Mouse (Mus musculus) kidney, postnatal 14 days (tissue): ENCODE results near the gene Olfr761.
"Not testable (repeated sequence)": the region's sequence is repeated elsewhere in the genome, so short reads cannot be mapped to it uniquely, and the experiment has no call there.

Source experiments
- DNase-seq: peaks from one replicate; pipeline ENCODE4 v3.0.0; 2022; ENCODE audit warnings: mixed read lengths

Olfr761 gene

DNA sequence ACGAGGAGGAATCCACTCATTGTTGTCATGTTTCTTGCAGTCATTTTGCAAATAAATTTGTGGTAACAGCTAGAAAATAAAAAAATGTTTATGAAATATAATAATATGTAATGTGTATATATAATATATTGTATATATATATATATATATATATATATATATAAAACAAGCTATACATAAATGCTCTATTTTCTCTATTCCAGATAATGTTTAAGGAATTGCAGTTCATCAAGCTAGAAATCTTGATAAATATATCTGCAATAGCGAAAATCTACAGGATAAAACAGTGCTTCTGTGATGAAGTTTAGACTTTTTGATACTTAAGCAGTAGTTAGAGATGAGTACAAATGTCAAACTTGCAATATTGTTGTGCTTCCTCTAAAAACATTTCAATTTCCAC is at the start of gene Olfr761:
Gene Olfr761 (minus strand): TSS at position 101 of the 400 bp plus-strand sequence.
- no peak for DNase-seq

DNA sequence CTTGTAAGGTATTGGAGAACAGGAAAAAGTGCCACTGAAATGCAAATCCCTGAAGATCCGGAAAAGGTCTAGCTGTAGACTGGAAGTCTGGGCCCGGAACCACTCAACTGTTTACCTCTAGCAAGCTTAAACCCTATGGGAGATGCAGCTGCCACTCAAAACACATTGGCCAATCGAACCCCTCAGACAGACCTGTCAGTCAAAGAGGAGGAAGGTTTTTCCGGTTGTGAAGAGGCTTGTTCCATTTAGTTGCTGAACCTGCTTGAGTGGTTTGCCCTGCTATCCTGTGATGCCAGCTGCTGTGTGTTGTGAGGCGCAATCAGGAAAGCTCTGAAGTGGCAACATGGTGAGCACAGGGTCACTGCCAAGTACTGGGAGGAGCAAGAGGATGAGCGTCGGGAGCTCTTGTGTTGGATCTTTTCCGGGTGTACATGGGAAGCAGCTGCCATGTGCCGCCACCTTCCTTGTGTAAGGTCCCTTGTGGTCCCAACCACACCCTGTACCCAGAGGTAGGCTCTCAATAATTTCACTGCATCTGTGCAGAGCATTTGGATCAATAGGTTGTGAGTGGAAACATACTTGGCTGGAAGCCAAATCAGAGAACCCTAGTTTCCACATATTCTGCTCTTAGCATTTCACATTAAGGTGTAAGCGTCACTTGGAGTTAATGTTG is 42.9 kb upstream of the Olfr761 start:
- no peak for DNase-seq

DNA sequence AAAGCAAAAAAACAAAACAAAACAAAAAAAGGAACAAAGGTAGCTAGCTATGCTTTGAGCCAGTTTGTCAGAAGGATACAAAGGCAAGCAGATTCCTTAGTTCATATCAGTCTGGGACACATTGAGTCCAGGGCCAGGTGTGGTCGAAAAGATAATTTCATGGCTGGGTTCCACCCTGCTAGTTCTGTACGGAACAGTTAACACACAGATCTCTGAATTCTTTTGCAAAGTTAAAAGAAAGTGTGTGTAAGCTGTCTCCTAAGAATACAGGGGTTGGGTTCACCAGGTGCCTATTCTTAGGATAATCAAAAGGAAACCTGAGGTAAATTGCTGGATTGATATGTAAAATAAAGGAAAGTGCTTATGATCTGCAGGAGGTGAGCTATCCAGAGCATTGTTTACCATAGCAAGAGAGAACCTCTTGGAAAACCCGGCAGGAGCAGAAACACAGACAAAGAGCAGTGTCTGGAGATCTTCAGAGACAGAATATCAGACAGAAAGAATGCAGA is 37.6 kb upstream of the Olfr761 start:
- no peak for DNase-seq

DNA sequence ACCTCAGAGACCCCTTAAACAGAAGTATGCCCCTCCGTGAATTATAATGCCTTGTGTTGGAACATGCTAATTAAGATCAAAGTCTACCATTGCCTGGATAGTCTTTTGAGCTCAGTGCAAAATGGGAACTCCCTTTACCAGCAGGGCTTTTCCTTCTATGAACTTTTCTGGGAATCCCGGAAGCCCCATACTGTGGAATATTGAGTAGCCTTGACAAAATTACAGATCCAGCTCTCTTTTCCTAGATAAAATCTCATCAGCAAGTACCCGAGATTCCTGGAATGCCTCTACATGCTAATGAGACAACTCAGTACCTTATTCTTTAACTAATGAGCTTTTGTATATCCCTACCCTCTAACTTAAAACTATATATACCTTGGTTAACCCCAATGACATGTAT is 20.7 kb upstream of the Olfr761 start:
- DNase-seq, result no peak

DNA sequence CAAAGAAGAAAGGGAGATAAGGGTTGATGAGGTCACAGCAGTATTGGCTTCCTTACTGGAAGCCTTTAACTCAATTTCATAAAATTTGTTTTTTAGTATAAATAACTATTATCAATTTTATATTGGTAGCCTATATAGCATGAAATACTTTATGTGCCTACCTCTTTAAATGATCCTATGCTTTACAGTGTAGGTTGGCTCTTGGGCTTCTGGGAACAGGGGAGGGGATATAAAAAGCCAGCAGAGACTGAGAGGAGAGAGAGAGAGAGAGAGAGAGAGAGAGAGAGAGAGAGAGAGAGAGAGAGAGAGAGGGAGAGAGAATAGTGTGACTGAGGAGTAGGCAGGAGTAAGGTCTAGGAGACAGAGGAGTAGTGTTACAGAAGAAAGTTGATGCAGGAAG is 32.6 kb downstream of the Olfr761 start, which contains the start of gene Olfr128:
Gene Olfr128 (plus strand): TSS at position 301 of the 400 bp plus-strand sequence.
- DNase-seq, result no peak

DNA sequence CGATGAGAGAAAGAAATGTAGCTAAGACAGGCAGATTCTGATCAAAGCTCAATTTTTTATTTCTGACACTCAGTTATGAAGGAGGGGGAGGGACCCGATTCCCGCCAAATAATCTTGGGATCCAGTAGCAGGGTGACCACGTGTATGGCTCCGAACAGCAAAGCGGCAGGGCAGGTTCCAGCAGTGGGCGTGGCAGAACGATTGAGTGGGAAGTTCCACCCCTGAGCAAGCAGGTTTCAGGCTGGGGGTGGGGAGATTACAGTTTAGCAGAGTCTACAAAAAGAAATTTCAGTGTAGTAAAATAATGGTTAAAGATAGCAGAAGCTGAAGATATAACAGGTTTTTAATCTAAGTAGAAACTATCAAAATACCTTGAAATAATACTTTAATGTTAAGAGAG is 46.1 kb downstream of the Olfr761 start:
- not testable (repeated sequence) for DNase-seq
